Mouse (Mus musculus): Measurements from ENCODE around the gene Llgl2.

DNA sequence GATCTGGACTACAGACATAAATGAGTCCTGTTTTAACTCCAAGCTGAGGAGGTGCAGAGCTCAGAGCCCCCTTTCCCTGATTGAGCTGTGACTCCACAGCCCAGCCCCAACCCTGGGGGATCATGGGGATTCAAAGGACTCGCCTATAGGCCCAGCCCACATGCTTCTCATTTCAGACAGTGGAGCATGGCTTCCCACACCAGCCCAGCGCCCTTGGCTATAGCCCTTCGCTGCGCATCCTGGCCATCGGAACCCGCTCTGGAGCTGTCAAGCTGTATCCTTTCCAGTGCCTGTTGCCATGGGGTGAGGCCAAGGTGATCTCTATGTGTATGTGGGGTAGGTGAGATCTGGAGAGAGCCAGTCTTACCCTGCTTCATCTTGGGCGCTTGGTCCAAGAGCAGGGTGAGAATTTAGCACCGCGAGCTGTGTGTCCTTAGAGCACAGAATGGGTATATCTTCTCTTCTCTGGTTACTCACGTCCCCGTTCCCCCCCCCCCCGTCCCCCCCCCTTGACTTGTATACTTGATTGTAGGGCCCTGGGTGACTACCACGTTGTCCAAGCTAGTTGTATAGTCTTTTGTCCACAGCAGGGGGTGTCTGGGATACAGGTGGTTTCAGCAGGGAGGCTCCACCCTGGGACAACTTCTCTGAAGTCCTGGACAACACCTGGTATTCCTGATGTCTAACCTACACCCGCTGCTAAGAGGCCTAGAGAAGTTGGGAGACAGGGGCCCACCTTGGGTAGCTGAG, 19.5 kb downstream of the Llgl2 start:
- TF ChIP-seq TCF12 (IDR thresholded peaks at IDR 0.05; ENCODE audit: insufficient read depth, poor library complexity, severe bottlenecking), result no peak
- TF ChIP-seq POLR2A (IDR thresholded peaks at IDR 0.05; ENCODE audit: insufficient read length, low read depth), result no peak
- TF ChIP-seq MYOD1 (IDR thresholded peaks at IDR 0.05; ENCODE audit: control insufficient read depth in 1 of 3, insufficient read length in 2 of 3, low read depth in 2 of 3), result no peak
- TF ChIP-seq SRF (IDR thresholded peaks at IDR 0.05; ENCODE audit: control insufficient read depth, insufficient read length, low read depth), result no peak
- TF ChIP-seq MYOG (IDR thresholded peaks at IDR 0.05; ENCODE audit: control insufficient read depth in 1 of 3, insufficient read depth in 1 of 3, insufficient read length in 2 of 3, low read depth in 2 of 3), result no peak
- TF ChIP-seq MAX (IDR thresholded peaks at IDR 0.05; ENCODE audit: low read depth), result no peak
- no peak for TF ChIP-seq USF1 (IDR thresholded peaks at IDR 0.05; ENCODE audit: low read depth)
- TF ChIP-seq TCF3 (IDR thresholded peaks at IDR 0.05; ENCODE audit: insufficient read length, low read depth), result no peak
- TF ChIP-seq REST (IDR thresholded peaks at IDR 0.05; ENCODE audit: insufficient read depth, insufficient read length), result no peak
- no peak for TF ChIP-seq CEBPB (IDR thresholded peaks at IDR 0.05; ENCODE audit: insufficient read depth, poor library complexity, severe bottlenecking)
